Mouse (Mus musculus): Measurements from ENCODE around the gene Bcas2.

GRCm38 (mm10) chr3:103214593-103215285 is 43.3 kb downstream of the Bcas2 start:
- TF ChIP-seq POLR2A (IDR thresholded peaks at IDR 0.05; ENCODE audit: borderline replicate concordance, extremely low read depth, low read depth, low read length) = no peak
- TF ChIP-seq CTCF (IDR thresholded peaks at IDR 0.05; ENCODE audit: insufficient read depth, low read length) = no peak

Measured in lung, adult 2 months (tissue).